Mouse (Mus musculus) forebrain, embryonic 13.5 days (tissue): ENCODE measurements around the gene Zfand3. TPM values are rescaled to one million over a fixed set of nuclear protein-coding genes. Genes with fewer than 3 reads are reported as not detected.
A peak's percentile ranks its signal among the peaks of the same experiment; 100 is the strongest.

Source experiments
- ATAC-seq: fragments of 200-750 bp; cut with Nextera tagmentation; 2 replicates; pipeline ENCODE4 v1.8.0; 2017
- H3K27ac ChIP-seq: fragments of 300-500 bp; sonication (generic); 2 replicates; pipeline ENCODE4 v1.5.1; 2015; ENCODE audit warnings: inconsistent platforms, mild to moderate bottlenecking, moderate library complexity
- H3K27me3 ChIP-seq: fragments of 300-500 bp; sonication (generic); 2 replicates; pipeline ENCODE4 v1.6.1; 2015; ENCODE audit warnings: mild to moderate bottlenecking, inconsistent platforms
- H3K36me3 ChIP-seq: fragments of 300-500 bp; sonication (generic); 2 replicates; pipeline ENCODE4 v1.6.1; 2015; ENCODE audit warnings: mild to moderate bottlenecking, inconsistent platforms; ENCODE audit not compliant: poor library complexity, severe bottlenecking
- H3K4me1 ChIP-seq: fragments of 300-500 bp; sonication (generic); 2 replicates; pipeline ENCODE4 v1.6.1; 2015; ENCODE audit warnings: inconsistent platforms
- H3K4me2 ChIP-seq: fragments of 300-500 bp; sonication (generic); 2 replicates; pipeline ENCODE4 v1.6.1; 2015; ENCODE audit warnings: inconsistent platforms, mild to moderate bottlenecking, moderate library complexity
- H3K4me3 ChIP-seq: fragments of 300-500 bp; sonication (generic); 2 replicates; pipeline ENCODE4 v1.5.1; 2015; ENCODE audit warnings: mild to moderate bottlenecking, inconsistent platforms
- H3K9ac ChIP-seq: fragments of 300-500 bp; sonication (generic); 2 replicates; pipeline ENCODE4 v1.6.1; 2015; ENCODE audit warnings: mild to moderate bottlenecking, inconsistent platforms
- H3K9me3 ChIP-seq: fragments of 300-500 bp; sonication (generic); replicated peaks from 2 replicates; pipeline ENCODE4 v1.6.1; 2016; ENCODE audit warnings: inconsistent platforms
- WGBS: fragments of 180-500 bp; shearing (Covaris S2); methylation state at CpG from one replicate; pipeline ENCODE4 v1.1.7; 2015; 5-methylcytosine and 5-hydroxymethylcytosine counted together
- polyA plus RNA-seq: library from polyadenylated mRNA; unstranded; fragments of >200 nt; fragmentation: Nextera tagmentation; extraction: Ambion mirVana; gene quantifications from 2 replicates; pipeline ENCODE4 v1.2.1, GENCODE M21; 2015

Zfand3 gene
- polyA plus RNA-seq, 1 experiment from 2014 or later, result 63.3 TPM

- Histone ChIP-seq H3K9me3 (no peaks in the 10 kb centered on the region), H3K4me2 (no peak overlapping the region), H3K9ac (no peak overlapping the region), H3K27me3 (no peaks in the 10 kb centered on the region), H3K36me3 (no peaks in the 10 kb centered on the region), H3K4me1 (peaks cover 11% of the 10 kb centered on the region), H3K4me3 (no peak overlapping the region), H3K27ac (no peak overlapping the region)
- WGBS, result 85% methylated on average over 6 of the region's 6 CpGs
- no peak for ATAC-seq
Observed at GRCm38 (mm10) chr17:30163793-30164192, 159.3 kb downstream of the Zfand3 start.

DNA sequence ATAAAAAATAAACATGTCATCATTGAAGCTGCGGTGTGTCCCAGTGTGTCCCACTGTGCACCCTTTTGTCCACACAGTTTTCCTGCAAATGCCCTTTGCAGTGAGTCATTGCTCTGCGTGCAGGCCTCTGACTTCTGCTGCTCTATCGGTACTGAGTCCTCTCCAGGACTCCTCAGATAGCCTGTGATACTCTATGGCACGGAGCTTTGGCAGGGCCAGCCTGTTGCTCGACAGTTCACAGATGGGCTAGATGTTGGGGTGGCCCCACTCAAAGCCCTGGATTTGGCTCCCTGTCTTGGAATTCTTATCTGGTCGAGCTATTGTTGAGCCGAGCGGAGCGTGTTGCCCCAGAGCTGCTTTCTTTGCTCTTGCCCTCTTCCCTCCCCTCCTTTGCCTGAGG is 160.3 kb downstream of the Zfand3 start:
- no peaks in the 10 kb centered on the region for H3K9me3 ChIP-seq
- no peak overlapping the region for H3K4me3 ChIP-seq
- peaks cover 8% of the 10 kb centered on the region for H3K4me1 ChIP-seq
- no peak overlapping the region for H3K4me2 ChIP-seq
- ATAC-seq, result no peak
- H3K36me3 ChIP-seq, result 0 out of 2 replicates have a peak, but pooled peaks cover 3% of the 10 kb centered on the region
- no peaks in the 10 kb centered on the region for H3K27me3 ChIP-seq
- no peak overlapping the region for H3K9ac ChIP-seq
- WGBS, result 63% methylated on average over 9 of the region's 9 CpGs
- no peak overlapping the region for H3K27ac ChIP-seq

GRCm38 (mm10) chr17:30177435-30177834 is 172.9 kb downstream of the Zfand3 start:
- no peak overlapping the region for H3K27ac ChIP-seq
- no peak overlapping the region for H3K4me3 ChIP-seq
- WGBS, result 73% methylated on average over 4 of the region's 4 CpGs

DNA sequence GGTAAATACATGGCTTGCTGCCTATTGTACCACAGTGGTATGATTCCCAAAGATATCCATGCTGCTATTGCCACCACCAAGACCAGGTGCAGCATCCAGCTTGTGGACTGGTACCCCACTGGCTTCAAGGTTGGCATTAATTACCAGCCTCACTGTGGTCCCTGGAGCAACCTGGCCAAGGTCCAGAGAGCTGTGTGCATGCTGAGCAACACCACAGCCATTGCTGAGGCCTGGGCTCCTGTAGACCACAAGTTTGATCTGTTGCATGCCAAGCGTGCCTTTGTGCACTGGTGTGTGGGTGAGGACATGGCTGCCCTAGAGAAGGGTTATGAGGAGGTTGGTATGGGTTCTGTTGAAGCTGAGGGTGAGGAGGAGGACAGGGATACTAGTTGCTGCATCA is 173.9 kb downstream of the Zfand3 start:
- H3K27me3 ChIP-seq, result no peaks in the 10 kb centered on the region
- no peak overlapping the region for H3K9ac ChIP-seq
- WGBS, result 84% methylated on average over 1 of the region's 1 CpGs
- peaks cover 4% of the 10 kb centered on the region; the same call in 1 of the 2 replicates for H3K36me3 ChIP-seq
- peaks cover 21% of the 10 kb centered on the region for H3K4me1 ChIP-seq
- no peaks in the 10 kb centered on the region for H3K9me3 ChIP-seq
- H3K4me2 ChIP-seq, result no peak overlapping the region
- no peak overlapping the region for H3K4me3 ChIP-seq
- no peak for ATAC-seq
- H3K27ac ChIP-seq, result no peak overlapping the region

More at GRCm38 (mm10) chr17:30177435-30177834, 172.9 kb downstream of the Zfand3 start:
- ATAC-seq, result no peak
- no peak overlapping the region for H3K4me2 ChIP-seq
- no peaks in the 10 kb centered on the region for H3K27me3 ChIP-seq
- peaks cover 19% of the 10 kb centered on the region for H3K4me1 ChIP-seq
- no peak overlapping the region for H3K9ac ChIP-seq
- peaks cover 4% of the 10 kb centered on the region; the same call in 1 of the 2 replicates for H3K36me3 ChIP-seq
- H3K9me3 ChIP-seq, result no peaks in the 10 kb centered on the region

- Histone ChIP-seq H3K27me3 (no peaks in the 10 kb centered on the region), H3K9ac (no peak overlapping the region), H3K27ac (no peak overlapping the region), H3K4me3 (no peak overlapping the region), H3K4me1 (peaks cover 24% of the 10 kb centered on the region), H3K9me3 (no peaks in the 10 kb centered on the region), H3K36me3 (peaks cover 4% of the 10 kb centered on the region; the same call in 1 of the 2 replicates), H3K4me2 (no peak overlapping the region)
- 86% methylated on average over 6 of the region's 6 CpGs for WGBS
- no peak for ATAC-seq
Observed at GRCm38 (mm10) chr17:30180197-30180596, 175.7 kb downstream of the Zfand3 start.

DNA sequence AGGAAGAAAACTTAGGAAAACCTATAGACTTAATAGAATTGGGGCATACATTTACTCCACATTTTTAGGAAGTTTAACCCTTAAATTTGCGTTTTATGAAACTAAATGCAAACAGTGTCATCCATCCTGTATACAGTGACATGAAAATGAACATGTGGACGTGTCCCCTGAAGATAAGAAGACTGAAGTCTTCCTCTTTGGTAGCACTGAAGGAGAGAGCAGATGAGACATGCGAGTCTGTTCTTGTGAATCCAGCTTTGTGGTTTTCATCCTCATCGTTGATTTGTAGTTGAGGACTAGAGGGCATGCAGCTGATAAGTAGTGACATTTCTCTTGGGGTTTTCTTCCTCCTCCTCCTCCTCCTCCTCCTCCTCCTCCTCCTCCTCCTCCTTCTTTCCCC is 177.0 kb downstream of the Zfand3 start:
- Histone ChIP-seq H3K9me3 (no peaks in the 10 kb centered on the region), H3K27ac (no peak overlapping the region), H3K36me3 (peaks cover 4% of the 10 kb centered on the region; the same call in 1 of the 2 replicates), H3K27me3 (no peaks in the 10 kb centered on the region), H3K4me1 (peaks cover 24% of the 10 kb centered on the region), H3K4me3 (no peak overlapping the region), H3K4me2 (no peak overlapping the region), H3K9ac (no peak overlapping the region)
- no peak for ATAC-seq
- WGBS, result 93% methylated on average over 4 of the region's 4 CpGs

DNA sequence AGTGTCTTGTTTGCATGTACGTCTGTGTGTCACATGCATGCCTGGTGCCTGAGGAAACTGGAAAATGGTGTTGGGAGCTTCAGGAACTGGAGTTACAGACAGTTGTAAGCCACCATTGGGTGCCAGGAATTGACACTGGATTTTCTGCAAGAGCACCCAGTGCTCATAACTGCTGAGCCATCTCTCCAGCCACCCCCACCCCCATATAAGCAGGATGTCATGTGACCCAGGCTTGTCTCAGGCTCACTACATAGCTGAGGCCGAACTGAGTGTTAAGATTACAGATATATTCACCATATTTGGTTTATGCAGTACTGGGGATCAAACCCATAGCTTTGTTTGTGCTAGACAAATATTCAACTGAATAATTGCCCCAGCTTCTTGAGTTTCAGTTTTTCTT is 177.5 kb downstream of the Zfand3 start:
- H3K9ac ChIP-seq, result no peak overlapping the region
- peaks cover 4% of the 10 kb centered on the region; the same call in 1 of the 2 replicates for H3K36me3 ChIP-seq
- no peaks in the 10 kb centered on the region for H3K27me3 ChIP-seq
- no peak for ATAC-seq
- H3K27ac ChIP-seq, result no peak overlapping the region
- no peak overlapping the region for H3K4me2 ChIP-seq
- H3K4me1 ChIP-seq, result peaks cover 23% of the 10 kb centered on the region
- no peak overlapping the region for H3K4me3 ChIP-seq
- 89% methylated on average over 2 of the region's 2 CpGs for WGBS
- no peaks in the 10 kb centered on the region for H3K9me3 ChIP-seq

- no peaks in the 10 kb centered on the region for H3K9me3 ChIP-seq
- H3K27ac ChIP-seq, result 0 out of 2 replicates have a peak overlapping the region, but pooled peaks have one; percentile 42
- H3K9ac ChIP-seq, result no peak overlapping the region
- no peak overlapping the region for H3K4me2 ChIP-seq
- H3K36me3 ChIP-seq, result no peaks in the 10 kb centered on the region
- no peak overlapping the region for H3K4me3 ChIP-seq
- WGBS, result 82% methylated on average over 6 of the region's 6 CpGs
- ATAC-seq, result no peak
- peaks cover 23% of the 10 kb centered on the region for H3K4me1 ChIP-seq
- no peaks in the 10 kb centered on the region for H3K27me3 ChIP-seq
Observed at GRCm38 (mm10) chr17:30183561-30183960, 179.0 kb downstream of the Zfand3 start.

DNA sequence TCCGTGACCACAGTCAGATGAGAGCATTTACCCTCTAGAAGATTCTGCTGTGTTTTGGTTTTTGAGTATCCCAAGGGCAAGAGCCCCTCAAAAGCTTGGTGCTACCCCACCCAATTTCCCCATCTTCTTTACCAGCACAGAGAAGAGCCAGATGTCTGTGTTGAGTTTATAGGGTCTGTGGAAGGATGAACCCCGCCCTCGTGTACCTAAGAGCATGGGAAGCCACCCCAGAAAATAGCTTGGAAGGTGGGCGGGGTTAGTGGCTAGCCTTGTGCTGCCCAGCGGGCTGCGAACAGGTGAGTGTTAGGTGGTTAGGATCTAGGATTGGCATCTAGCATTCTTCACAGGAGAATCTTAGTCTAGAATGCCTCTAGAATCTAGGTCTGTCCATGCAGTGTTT is 182.6 kb downstream of the Zfand3 start:
- Histone ChIP-seq H3K27me3 (no peaks in the 10 kb centered on the region), H3K9me3 (no peaks in the 10 kb centered on the region), H3K4me1 (peaks cover 57% of the 10 kb centered on the region), H3K36me3 (no peaks in the 10 kb centered on the region), H3K9ac (no peak overlapping the region), H3K4me2 (no peak overlapping the region), H3K4me3 (no peak overlapping the region), H3K27ac (peak overlapping the region; percentile 95)
- ATAC-seq, result no peak
- WGBS, result 82% methylated on average over 6 of the region's 6 CpGs

DNA sequence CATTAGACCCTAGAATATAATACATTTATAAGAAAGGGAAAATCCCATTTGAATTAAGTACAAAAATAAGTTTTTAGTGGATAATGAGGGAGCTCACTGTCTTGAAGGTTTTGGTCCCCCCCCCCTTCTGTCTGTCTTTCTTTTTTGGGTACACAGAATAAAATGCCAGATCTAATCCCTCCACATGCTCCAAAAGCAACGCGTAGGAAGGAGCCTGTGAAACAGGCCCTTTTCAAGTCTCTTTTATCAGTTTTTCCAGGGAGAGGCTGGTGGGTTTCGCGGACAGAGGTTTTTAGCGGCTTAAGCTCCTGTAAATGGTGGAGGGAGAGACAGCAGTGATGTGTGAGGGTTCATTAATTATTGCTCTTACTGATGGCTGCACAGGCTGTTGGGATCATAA is 183.0 kb downstream of the Zfand3 start:
- peaks cover 61% of the 10 kb centered on the region for H3K4me1 ChIP-seq
- no peak for ATAC-seq

DNA sequence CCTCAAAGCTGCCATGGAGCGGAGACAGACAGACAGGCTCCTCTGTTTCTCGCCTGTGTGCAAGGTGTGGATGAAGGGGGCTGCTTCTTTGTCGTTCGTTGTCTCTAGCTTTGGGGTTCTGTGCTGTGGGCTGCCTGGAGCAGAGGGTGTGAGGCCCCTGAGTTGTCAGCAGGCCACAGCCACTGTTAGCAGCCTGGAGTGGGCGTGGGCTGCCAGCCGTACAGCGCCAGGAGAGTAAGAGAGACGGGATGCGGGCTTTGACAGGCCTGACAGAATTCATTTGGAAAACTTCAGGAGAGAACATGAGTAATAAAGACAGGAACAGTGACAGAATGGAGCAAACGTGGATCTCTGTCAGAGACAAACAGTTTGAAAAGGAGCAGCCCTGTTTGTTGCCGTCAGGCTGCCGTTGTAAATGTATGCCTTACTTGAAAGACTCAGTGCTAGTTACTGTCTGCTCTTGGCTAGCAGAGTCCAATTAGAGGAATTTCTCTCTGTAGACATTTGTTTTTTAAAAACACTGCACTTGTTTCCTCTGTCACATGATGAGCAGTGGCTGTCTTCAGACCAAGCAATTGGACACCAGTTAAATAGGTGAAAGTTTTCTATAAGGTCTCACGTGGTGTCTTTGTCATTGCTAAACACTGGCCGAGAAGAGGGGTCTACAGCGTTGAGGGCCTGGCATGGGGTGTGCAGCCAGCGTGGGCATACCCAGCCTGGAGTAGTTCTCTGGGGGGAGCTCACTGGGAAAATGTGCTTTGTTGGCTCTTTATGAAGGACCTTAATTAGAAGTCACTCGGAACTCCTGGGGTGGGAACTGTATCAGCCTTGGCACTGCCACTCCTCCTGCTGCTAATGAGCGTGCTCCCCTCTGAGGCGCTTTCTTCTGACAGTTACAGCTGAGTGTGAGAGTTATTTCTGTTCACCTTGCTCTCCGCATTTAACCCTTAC is 183.8 kb downstream of the Zfand3 start:
- Histone ChIP-seq H3K4me1 (peaks cover 67% of the 10 kb centered on the region), H3K9ac (peak overlapping the region; percentile 43), H3K4me2 (peak overlapping the region; percentile 47), H3K9me3 (no peaks in the 10 kb centered on the region), H3K36me3 (peaks cover 5% of the 10 kb centered on the region), H3K4me3 (no peak overlapping the region), H3K27me3 (no peaks in the 10 kb centered on the region), H3K27ac (peak overlapping the region; percentile 95)
- 4% methylated on average over 20 of the region's 20 CpGs for WGBS
- ATAC-seq, result peak; percentile 90

More for the DNA sequence above, 183.0 kb downstream of the Zfand3 start:
- Histone ChIP-seq H3K9ac (peak overlapping the region; percentile 43), H3K27ac (peak overlapping the region; percentile 95), H3K27me3 (no peaks in the 10 kb centered on the region), H3K4me2 (peak overlapping the region; percentile 47), H3K36me3 (peaks cover 2% of the 10 kb centered on the region), H3K4me3 (no peak overlapping the region), H3K9me3 (no peaks in the 10 kb centered on the region)
- 4% methylated on average over 5 of the region's 5 CpGs for WGBS

DNA sequence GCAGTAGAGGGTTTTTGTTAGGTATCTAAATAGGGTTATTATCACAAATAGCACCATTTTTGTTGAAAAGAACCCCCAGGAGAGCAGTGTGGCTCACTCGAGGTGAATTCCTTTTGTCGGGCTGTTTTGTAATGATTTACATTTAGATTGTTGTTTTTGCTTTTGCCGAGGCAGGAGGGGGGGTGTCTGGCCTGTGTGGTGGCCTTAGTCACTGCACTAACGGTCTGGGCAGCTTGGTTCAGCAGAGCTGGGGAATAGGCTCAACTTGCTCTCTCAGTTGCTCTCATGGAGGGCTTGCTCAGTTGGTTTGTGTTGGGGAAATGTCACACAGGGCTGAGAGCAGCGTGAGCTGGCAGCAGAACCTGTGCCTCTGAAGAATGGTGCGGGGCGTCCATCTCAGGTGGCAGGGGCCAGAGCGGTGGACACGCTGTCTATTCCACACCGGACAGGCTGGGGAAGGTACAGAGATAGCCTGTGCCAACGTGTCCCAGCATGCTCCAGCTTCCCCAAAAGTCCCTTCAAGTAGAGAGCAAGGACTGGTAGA is 186.6 kb downstream of the Zfand3 start:
- H3K4me1 ChIP-seq, result peaks cover 91% of the 10 kb centered on the region
- H3K9me3 ChIP-seq, result no peaks in the 10 kb centered on the region
- H3K4me2 ChIP-seq, result no peak overlapping the region
- no peak overlapping the region for H3K4me3 ChIP-seq
- peaks cover 5% of the 10 kb centered on the region for H3K36me3 ChIP-seq
- no peak for ATAC-seq
- no peak overlapping the region for H3K27ac ChIP-seq
- WGBS, result 66% methylated on average over 11 of the region's 11 CpGs
- H3K27me3 ChIP-seq, result no peaks in the 10 kb centered on the region
- H3K9ac ChIP-seq, result no peak overlapping the region
